Mouse (Mus musculus) monocyte, adult 59 days (primary cell): ENCODE measurements around the gene Supt6. TPM values are rescaled to one million over a fixed set of nuclear protein-coding genes. Genes with fewer than 3 reads are reported as not detected.

Source experiments
- total RNA-seq, 2 experiments: library from RNA; stranded (reverse); gene quantifications; one replicate each; pipeline ENCODE4 v1.2.4; 2023

Supt6 gene
- total RNA-seq = 10 to 100 TPM; 59.1 to 66.8 TPM

GRCm38 (mm10) chr11:78245627-78246317 lies at the start of gene Supt6, which contains the start of gene Sdf2:
Gene Supt6, minus strand, starts transcription at chr11:78245987.
Gene Sdf2, plus strand, starts transcription at chr11:78245746.

GRCm38 (mm10) chr11:78290654-78291053 lies 44.9 kb upstream of the Supt6 start, which contains the start of gene BC030499:
Gene BC030499, plus strand, starts transcription at chr11:78290841.

GRCm38 (mm10) chr11:78261380-78262352 lies 15.9 kb upstream of the Supt6 start, which contains the start of gene 2610507B11Rik:
Gene 2610507B11Rik, plus strand, starts transcription at chr11:78261752.

DNA sequence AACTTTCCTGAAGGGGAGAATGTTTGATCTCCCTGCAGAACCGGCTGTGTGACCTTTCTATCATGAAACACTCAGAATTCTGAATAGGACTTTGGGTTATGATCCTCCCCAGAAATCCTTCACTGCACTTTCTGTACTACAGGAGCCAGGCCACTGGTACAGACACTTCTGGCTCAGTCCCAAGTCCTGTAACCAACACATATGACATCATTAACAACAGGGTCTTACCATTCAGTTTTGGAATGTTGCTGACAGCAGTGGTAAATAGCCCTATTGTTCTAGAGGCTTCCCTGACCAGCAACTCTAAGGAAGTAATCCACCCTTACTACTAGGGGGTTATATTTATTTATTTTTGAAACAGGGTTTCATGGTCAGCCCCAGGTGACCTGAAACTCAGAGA lies 52.7 kb downstream of the Supt6 start, which contains the start of gene Proca1:
Gene Proca1, plus strand, starts transcription at position 280 of the 400 bp plus-strand sequence.

DNA sequence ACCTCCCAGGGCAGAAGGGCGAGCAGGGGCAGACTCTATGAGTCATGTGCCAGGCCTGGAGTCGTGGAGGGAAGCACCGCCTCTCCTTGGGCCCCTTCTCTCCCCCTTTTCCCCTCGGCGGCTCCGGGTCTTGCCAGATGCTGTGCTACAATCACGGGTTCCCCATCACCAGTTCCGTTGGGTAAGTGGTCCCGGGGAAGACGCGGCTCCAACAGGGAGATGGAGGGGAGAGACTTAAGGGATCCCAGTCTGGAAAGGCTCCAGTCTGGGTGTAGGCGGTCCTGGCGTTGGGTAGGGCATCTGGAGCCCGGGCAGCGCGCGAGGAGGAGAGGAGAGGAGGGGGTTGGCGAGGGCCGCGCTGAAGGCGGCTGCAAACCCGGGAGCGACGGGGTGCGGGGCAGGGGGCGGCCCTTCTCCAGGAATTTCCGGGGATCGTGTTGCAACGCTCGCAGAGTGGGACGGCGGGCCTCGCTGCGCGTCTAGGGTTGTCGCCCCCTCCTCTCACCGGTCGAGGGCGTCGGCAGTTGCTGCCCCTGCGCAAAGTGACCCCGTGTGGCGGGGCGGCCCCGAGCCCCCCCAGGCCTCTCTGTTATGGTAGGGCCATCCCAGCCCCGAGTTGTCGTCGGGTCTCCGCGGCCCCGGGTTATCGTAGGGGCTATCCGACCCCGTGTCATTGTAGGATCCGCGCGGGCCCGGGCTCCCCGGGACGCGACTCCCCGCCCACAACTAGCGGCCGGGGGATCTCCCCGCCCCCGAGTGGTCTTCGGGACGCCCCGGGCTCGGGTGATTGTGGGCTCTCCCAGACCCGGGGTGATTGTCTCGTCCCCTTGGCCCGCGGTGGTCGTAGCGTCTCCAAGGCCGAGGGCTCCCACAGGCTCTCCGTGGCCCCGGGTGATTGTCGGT lies 57.2 kb downstream of the Supt6 start, which contains the start of gene Rab34:
Gene Rab34, plus strand, starts transcription at position 100 of the 903 bp plus-strand sequence.

GRCm38 (mm10) chr11:78182961-78183844 lies 62.6 kb downstream of the Supt6 start, which contains the start of gene Rpl23a:
Gene Rpl23a, minus strand, starts transcription at chr11:78183584.

GRCm38 (mm10) chr11:78176402-78176862 lies 69.4 kb downstream of the Supt6 start, which contains the start of the genes Nek8 and Tlcd1:
Gene Nek8, minus strand, starts transcription at chr11:78176675.
Gene Tlcd1, plus strand, starts transcription at chr11:78176711.

GRCm38 (mm10) chr11:78164924-78165760 lies 80.6 kb downstream of the Supt6 start, which contains the start of gene Traf4:
Gene Traf4, minus strand, starts transcription at chr11:78165589.

Other genes starting within 250 kb of the Supt6 start
- 1 to 10 TPM; 1.4 to 1.8 TPM for gene Dhrs13, start 213.7 kb downstream of the Supt6 start, total RNA-seq
- 10 to 100 TPM; 32.7 to 40.2 TPM for gene Flot2, start 208.1 kb downstream of the Supt6 start, total RNA-seq
- gene Eral1, start 165.6 kb downstream of the Supt6 start, total RNA-seq = 10 to 100 TPM; 17.4 to 20.2 TPM
- 10 to 100 TPM; 26.6 to 30.6 TPM for gene Fam222b, start 151.3 kb downstream of the Supt6 start, total RNA-seq
- gene Traf4, start 80.4 kb downstream of the Supt6 start, total RNA-seq = under 1 TPM; 0.60 to 0.67 TPM
- gene Nek8, start 69.3 kb downstream of the Supt6 start, total RNA-seq = 1 to 10 TPM; 1.9 to 4.0 TPM
- gene Tlcd1, start 69.3 kb downstream of the Supt6 start, total RNA-seq = 1 to 10 TPM; 2.9 to 3.3 TPM
- gene Rpl23a, start 62.4 kb downstream of the Supt6 start, total RNA-seq = 1,000 to 10,000 TPM; 1,755 to 1,970 TPM
- gene Rab34, start 57.6 kb downstream of the Supt6 start, total RNA-seq = 1 to 10 TPM; 4.0 to 4.2 TPM
- gene Proca1, start 52.6 kb downstream of the Supt6 start, total RNA-seq = not detected
- 10 to 100 TPM; 52.7 to 55.9 TPM for gene Sdf2, start 241 bp downstream of the Supt6 start, total RNA-seq
- gene 2610507B11Rik, start 15.8 kb upstream of the Supt6 start, total RNA-seq = 100 to 1,000 TPM; 105 to 107 TPM
- 1 to 10 TPM; 1.5 TPM for gene BC030499, start 44.9 kb upstream of the Supt6 start, total RNA-seq
- gene Spag5, start 55.5 kb upstream of the Supt6 start, total RNA-seq = 1 to 10 TPM in 1 of 2 experiments, under 1 TPM in 1; 0.81 to 2.9 TPM
- gene Aldoc, start 77.0 kb upstream of the Supt6 start, total RNA-seq = 1 to 10 TPM; 7.4 to 9.0 TPM
- 10 to 100 TPM; 60.7 to 63.9 TPM for gene Pigs, start 82.4 kb upstream of the Supt6 start, total RNA-seq
- 10 to 100 TPM; 69.6 to 82.3 TPM for gene Unc119, start 97.5 kb upstream of the Supt6 start, total RNA-seq
- gene Foxn1, start 140.6 kb upstream of the Supt6 start, total RNA-seq = not detected
- gene Slc13a2, start 176.2 kb upstream of the Supt6 start, total RNA-seq = under 1 TPM in 1 of 2 experiments, not detected in 1; 0.66 TPM
- 1 to 10 TPM; 5.9 to 7.9 TPM for gene Slc46a1, start 219.7 kb upstream of the Supt6 start, total RNA-seq